Mouse (Mus musculus): ENCODE measurements around the gene Gpt2. TPM values are rescaled to one million over a fixed set of nuclear protein-coding genes. Genes with fewer than 3 reads are reported as not detected.

Gene Gpt2
- total RNA-seq, 2 experiments from 2014 or later = 74.7 to 129 TPM

DNA sequence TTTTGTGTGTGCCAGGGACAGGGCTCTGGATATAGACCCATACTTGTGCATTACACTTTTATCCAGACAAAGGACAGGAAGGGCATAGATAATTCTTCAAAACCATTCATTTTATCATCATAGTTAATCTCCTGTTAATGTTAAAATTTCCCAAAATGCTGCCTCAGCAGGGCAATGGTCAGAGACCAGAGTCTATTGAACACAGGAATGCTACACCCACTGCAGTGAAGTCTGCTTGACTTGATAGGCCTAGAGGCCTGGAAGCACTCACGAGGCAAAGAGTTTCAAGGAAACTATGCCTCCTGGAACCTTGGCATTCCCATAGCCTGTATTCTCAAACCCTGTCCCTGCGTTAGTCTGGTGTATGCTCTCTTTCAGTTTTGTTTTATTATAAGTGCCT lies 12.7 kb upstream of the Gpt2 start:
- no peak for DNase-seq
- intact Hi-C loops (cut with DNase I; ENCODE audit: low total_unique reads) = no loop called here

DNA sequence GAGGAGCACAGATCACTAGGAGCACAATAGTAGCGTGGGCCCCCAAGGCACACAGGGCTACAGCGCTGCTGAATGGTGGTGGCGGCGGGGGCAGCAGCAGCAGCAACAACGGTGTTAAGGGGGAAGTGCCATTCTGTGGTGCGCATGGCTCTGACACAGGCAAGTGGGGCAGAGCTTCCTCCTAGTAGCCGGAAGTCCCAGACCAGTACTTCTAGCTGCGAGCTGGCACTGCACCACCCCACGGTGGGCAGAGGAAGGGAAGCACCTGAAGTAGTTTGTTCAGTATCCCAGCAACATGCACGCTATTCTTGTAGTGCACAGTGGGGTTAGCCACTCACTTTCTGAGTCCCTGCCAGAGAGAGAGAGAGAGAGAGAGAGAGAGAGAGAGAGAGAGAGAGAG lies 10.5 kb upstream of the Gpt2 start:
- peak; percentile 17 for DNase-seq
- intact Hi-C loops (cut with DNase I; ENCODE audit: low total_unique reads) = no loop called here

DNA sequence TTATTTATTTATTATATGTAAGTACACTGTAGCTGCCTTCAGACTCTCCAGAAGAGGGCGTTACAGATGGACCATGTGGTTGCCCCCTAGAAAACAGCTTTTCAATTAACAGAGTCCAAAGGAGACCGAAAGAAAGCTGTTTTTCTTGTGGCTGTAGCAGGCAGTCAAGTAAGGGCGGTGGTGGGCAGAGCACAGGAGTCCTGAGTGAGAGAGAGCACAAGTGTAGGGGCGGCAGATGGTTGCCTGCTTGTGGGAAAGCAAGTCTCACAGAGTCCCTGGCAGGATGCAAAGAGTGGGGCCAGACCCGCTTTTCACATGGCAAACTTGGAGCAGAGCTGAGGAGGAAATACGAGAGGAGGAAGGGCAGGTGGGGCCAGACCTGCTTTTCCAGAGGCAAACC lies 9.9 kb upstream of the Gpt2 start:
- intact Hi-C loops (cut with DNase I; ENCODE audit: low total_unique reads) = no loop called here

DNA sequence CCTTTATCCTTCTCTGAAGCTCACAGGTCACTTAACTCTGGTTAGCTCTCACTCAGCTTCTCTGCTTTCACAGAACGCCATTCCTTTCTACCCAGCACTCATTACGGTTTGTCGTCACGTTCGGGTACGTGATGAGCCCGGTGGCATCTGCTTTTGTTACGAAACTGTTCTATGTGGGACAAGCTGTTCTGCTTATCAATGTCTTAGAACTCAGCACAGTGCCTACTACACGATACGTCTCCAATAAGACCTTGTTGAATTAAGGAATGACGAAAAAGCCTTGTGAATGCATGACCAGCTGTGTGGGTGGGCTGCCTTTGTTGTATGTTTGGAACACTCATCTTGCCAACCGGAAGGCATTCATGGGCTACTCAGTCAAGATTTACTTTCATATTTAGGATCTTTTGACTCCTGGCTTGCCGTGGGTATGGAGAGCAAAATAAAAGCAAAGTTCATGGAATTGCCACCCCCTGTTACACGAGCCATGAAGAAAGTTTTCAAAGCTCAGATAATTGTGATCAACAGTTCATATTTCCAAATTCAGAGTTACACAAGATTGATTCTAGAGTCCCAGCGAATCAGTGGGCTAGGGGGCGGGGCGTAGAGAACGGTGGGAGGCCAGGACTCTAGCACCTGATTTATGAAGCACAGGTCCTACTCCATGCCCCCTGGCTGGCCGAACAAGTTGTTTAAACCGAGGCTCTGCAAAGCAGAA lies 4.3 kb upstream of the Gpt2 start:
- DNase-seq = no peak
- intact Hi-C loops (cut with DNase I; ENCODE audit: low total_unique reads) = no loop called here

More for the DNA sequence above, 9.9 kb upstream of the Gpt2 start:
- DNase-seq = no peak

DNA sequence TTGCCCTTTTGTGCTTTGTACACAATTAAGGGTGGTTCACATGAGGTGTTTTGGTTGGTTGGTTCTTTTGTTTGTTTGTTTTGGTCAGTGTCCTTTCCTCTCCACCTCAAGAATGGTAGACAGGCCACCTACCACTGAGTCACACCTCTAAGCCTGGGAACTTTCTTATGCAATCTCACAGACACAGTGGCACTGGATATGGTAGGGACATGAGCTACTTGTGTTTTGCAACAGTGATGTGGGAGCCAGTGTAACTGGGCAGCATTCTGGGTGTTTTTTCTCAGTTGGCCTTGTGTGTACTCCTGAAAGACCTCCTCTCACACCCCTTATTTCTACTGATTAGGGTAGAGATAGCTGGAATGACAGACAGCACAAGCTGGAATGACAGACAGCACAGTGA lies 3.7 kb upstream of the Gpt2 start:
- DNase-seq = no peak
- intact Hi-C loops (cut with DNase I; ENCODE audit: low total_unique reads) = no loop called here

DNA sequence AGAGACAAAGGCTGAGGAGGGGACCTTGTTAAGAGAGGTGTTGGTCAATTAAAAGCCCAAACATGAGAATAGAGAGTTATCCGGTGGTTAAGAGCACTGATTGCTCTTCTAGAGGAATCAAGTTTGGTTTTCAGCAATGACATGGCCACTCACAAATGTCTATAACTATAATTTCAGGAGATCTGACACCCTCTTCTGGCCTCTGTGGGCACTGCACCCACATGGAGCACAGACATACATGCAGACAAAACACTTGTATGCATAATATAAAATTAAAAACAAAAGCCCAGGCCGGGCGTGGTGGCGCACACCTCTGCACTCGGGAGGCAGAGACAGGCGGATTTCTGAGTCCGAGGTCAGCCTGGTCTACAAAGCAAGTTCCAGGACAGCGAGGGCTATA lies 2.8 kb upstream of the Gpt2 start:
- DNase-seq = no peak
- intact Hi-C loops (cut with DNase I; ENCODE audit: low total_unique reads) = no loop called here

DNA sequence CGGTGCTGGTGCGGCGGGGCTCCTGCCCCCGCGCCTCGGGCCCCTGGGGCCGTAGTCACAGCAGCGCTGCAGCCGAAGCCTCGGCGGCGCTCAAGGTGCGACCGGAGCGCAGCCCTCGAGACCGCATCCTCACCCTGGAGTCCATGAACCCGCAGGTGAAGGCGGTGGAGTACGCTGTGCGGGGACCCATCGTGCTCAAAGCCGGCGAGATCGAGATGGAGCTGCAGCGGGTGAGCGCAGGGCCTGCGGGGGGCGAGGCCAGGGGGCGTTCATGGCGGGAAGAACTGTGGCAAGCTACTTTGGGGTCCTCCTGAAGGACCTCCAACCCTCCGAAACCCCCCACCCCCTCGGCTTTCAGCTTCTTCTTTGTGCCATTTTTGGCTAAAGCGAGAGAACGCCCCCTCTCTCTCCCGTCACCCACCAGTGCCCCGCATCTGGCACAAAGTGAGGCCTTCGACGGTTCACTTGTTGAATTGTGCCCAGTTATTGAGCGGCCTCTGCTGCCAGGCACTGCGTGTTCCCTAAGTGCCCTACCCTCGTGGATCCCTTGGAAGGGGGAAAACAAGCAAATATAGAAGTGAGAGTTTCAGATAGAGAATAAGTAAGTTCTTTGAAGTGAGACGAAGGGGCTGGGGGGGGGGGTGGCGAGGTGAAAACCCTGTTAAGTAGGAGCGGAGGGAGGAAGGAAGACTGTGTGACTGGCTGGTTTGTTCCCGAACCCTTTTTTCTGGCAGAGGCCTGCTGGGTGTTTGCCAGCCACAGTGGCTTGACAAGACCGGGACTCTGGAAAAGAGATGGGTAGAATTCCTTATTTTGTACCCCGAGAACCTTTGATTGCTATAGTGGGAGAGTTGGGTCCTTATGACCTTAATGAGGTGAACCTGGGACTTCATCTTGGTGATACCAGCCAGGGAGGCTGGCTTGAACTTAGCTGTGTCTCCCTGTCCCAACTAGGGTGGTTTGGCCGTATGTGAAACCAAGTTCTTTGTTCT lies 860 bp downstream of the Gpt2 start:
- DNase-seq = no peak
- intact Hi-C loops (cut with DNase I; ENCODE audit: low total_unique reads) = no loop called here

DNA sequence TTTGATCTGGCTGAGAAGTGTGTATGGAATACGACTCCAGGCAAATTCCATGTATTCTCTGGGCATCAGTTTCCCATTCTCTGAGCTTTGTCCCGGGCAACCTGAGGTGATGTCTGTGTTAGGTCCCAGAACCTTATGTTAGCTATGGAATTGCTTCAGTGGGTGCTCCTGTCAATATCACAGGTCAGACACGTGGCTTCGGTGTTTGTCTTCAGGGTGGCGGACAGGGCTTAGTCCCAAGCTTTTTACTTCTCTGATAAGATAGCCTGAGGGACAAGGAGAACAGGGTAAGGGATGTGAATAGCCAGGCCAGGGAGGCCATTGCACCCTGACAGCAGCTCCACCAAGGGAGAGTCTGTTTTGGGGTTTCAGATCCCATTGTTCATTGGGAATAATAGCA lies 3.7 kb downstream of the Gpt2 start:
- no peak for DNase-seq
- intact Hi-C loops (cut with DNase I; ENCODE audit: low total_unique reads) = no loop called here

DNA sequence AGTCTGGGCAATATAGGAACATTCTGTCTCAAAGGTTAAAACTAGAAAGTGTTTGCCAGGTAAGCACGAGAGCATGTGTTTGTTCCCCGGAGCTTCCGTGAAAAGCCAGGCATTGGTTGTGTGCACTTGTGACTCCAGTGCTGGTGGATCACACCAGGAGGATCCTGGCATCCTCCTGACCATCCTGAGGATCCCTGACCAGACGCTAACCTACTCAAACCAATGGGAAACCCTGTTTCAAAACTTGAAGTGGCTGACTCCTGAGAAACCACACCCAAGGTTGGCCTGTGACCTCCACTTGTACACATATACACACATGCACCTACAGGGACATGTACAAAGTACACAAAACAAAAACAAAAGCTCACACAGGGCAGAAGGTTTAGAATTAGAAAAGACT lies 4.4 kb downstream of the Gpt2 start:
- intact Hi-C loops (cut with DNase I; ENCODE audit: low total_unique reads) = no loop called here
- DNase-seq = no peak

DNA sequence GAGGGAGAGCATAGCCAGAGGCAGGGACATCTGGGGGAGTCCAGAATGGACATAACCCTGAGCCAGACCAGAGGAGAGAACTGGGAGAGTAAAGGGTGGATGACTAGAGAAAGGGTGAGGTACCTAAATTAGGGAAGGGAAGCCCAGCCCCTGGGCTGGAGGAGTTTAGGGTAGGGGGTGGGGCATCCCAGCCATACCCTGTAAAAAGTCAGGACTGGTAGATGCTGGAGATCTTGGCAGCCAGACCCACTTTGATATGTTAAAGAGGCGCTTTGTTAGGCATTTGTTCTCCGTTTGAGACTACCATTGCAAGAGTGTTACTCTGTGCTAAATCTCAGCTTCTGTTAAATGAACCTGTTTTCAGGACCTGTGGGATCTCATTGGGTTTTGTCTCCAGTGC lies 6.2 kb downstream of the Gpt2 start:
- no peak for DNase-seq
- intact Hi-C loops (cut with DNase I; ENCODE audit: low total_unique reads) = no loop called here

DNA sequence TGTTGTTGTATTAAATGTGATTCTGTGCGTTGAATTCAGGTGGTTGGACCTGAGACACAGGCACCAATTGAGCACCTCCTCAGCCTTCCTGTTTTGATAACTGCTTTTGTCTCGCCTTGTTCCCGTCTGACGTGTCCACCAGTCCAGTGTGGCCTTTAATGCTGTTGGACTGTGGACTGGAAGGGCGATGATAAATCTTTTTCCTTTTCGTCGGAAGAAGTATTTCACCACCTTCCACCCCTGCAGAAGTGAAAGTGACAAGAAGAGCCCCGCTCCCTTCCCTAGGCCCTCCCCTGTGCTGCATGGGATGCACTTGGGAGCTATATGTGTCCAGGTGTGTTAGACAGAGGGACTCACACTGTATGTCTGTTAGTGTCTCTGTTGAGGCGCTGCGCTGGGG lies 8.1 kb downstream of the Gpt2 start:
- no peak for DNase-seq
- intact Hi-C loops (cut with DNase I; ENCODE audit: low total_unique reads) = no loop called here

DNA sequence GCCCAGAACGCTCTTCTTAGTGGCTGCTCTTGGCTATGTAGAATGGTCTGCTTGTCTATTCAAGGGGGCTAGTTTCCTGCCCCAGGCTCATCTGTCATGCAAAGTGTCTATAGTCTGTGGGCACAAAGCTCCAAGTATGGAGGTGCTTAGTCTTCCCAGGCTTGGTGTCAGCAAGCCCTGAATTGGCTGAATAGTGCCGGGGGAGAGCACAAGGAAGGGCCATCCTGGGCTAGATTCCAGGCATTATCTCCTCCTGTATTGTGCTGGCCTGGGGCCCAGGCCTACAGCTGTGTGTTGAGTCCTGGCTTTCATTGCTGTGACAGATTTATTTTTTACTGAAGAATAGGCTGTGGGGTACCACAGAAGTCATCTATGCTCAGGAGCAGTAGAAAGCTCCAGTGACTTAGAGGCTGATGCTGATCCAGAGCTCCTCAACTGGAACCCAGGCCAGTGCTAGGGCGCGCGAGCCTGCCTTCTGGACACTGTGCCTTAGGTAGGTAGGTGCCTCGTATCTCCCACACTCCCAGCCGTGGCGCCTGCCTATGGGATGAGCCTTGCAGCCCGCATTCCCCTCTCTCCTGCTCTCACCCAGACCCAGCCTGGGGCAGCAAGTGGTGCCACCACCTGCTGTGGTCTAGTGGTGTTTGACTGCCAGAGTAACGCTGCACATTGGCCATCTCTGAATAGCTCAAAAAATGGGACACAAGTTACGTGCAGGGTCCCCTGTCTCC lies 8.7 kb downstream of the Gpt2 start:
- intact Hi-C loops (cut with DNase I; ENCODE audit: low total_unique reads) = no loop called here
- peak; percentile 38 for DNase-seq

DNA sequence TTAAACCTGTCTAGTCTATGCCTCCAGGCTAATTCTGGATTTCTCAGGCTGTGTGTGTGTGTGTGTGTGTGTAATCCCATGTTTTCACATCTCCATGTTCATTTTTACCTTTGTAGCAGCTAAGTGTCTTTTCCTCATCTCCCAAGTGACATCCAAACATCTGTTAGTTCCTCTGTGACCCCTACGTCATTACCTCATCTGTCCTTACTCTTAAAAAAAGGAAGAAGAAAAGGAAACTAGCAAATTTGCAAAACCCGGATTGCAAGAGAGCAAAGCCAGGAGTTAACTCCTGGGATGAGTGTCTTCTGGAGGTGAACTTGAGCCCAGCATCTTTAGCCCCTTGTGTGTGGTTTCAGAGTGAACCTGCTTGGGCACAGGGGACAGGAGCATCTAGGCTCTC lies 10.0 kb downstream of the Gpt2 start:
- intact Hi-C loops (cut with DNase I; ENCODE audit: low total_unique reads) = no loop called here
- no peak for DNase-seq

DNA sequence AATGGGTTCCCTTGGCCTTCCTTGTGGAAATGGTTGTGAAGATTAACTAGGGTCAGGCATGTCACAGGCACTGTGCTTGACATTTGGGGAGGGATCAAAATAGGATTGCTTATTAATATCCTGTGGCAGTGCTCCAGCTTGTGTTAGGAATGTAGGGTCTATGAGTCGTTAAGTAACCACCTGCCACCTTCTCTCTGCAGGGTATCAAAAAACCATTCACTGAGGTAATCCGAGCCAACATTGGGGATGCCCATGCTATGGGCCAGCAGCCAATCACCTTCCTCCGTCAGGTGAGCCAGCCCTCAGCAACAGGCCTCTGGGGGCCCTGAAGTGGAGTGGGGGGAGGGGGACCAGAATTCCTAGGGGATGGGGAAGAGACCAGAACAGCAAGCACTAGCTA lies 10.7 kb downstream of the Gpt2 start:
- intact Hi-C loops (cut with DNase I; ENCODE audit: low total_unique reads) = no loop called here

DNA sequence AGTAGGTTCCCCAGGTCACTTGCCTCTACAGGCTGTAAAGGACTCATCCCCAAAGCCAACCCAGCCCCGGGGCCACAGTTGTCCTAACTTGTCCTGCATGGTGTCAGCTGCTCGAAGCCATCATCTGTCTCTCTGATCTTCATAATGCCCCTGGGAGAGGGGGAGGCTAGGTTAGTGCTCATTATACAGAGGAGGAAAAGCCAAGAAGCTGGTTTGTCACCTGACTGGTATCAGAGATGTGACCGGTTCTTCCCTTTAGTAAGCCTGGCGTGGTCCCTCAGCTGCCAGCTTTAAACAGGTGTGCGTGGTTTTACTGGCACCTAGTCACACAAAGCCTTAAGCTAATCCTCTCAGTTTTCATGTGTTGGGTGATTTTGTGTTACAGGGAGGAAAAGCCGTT lies 12.3 kb downstream of the Gpt2 start:
- intact Hi-C loops (cut with DNase I; ENCODE audit: low total_unique reads) = no loop called here
- DNase-seq = no peak

More for the DNA sequence above, 10.7 kb downstream of the Gpt2 start:
- DNase-seq = no peak

DNA sequence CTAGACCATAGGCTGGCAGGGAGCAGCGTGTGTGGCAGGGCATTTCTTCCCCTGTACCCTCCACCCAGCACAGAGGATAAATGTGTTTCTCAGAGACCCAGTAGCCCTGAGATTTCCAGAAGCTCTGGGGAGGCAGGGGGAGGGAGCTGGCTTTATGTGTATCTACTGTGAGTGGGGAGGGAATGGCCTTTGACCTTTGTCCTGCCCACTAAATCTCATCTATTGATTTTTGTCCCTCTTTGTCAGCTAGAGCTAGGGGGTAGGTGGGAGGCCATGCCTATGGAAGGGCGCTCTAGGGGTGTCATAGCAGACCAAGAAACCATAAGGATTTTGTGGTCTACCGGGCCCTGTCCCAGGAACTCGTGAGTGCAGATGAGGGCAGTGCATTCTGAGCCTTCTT lies 14.2 kb downstream of the Gpt2 start:
- intact Hi-C loops (cut with DNase I; ENCODE audit: low total_unique reads) = no loop called here
- DNase-seq = no peak

DNA sequence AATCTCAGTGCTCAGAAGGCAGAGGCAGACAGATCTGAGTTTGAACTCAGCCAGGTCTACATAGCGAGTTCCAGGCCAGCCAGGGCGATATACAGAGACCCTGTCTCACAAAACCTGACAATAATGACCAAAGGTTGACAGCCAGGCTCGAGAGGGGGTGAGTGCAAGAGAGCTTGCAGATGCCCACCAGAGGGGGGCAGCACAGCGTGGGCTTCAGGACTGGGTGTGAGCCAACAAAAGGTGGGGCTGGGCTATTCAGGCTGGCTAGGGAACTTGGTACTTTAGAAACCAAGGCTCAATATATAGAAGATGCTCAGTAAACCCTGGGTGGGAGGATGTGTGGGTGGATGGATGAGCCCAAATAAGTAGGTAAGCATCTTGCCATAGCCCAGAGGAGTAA lies 16.3 kb downstream of the Gpt2 start:
- intact Hi-C loops (cut with DNase I; ENCODE audit: low total_unique reads) = no loop called here
- DNase-seq = no peak

DNA sequence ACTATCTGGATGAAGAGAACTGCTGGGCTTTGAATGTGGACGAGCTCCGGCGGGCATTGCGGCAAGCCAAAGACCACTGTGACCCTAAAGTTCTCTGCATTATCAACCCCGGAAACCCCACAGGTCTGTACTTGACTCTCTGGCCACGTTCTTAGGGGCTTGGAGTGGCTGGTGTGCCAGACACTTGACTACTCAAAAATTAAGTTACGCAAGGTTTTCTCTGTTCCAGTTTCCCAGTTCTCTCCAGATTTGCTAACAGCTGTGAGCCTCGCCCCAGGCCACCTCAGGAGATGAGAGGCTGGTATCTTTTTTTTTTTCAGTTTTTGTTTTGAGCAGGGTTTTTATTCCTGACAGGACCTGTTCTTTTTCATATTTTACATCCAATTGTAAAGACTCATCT lies 19.9 kb downstream of the Gpt2 start:
- no peak for DNase-seq
- intact Hi-C loops (cut with DNase I; ENCODE audit: low total_unique reads) = no loop called here

DNA sequence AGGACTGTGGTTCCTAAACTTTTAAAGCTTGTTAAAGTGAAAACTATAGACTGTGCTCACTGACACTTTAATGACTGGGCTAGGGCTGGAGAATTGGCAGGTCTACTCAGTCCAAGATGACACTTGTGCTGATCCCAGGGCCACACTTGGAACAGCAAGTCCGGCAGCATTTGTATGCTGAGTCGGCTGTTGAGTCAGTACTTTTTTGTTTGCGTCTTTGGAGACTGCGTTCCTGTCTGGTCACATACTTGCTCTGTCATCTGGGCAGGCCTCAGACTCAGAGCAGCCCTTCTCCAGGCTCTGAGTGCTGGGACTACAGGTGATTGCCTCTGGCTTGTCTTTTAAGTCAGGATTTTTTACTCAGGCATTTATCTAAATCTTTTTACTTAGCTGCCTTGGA lies 20.9 kb downstream of the Gpt2 start:
- intact Hi-C loops (cut with DNase I; ENCODE audit: low total_unique reads) = no loop called here
- DNase-seq = no peak

DNA sequence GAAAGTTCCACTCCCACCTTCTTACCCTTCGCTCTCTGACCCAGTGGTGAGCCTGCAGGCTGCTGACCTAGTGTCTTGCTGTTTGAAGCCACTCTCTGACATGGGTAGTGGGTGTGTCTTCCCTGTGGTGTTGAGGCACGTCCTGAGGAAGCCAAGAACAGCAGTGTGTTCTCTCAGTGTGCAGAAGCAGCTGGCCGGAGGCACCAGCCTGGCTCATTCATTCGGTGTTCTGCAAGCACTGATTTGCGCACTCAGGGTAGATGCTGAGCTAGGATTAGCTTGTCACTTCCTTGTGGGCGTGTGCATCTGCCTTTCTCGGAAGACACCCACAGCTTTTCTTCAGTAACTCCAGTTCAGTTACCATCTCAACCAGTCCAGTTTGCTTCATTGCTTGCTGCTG lies 23.0 kb downstream of the Gpt2 start:
- intact Hi-C loops (cut with DNase I; ENCODE audit: low total_unique reads) = no loop called here
- no peak for DNase-seq
